Mouse (Mus musculus): ENCODE measurements around the gene Gm20498. TPM values are rescaled to one million over a fixed set of nuclear protein-coding genes. Genes with fewer than 3 reads are reported as not detected.
A peak's percentile ranks its signal among the peaks of the same experiment; 100 is the strongest.

Gene Gm20498
- total RNA-seq, 4 experiments from 2014 or later = 40.6 to 45.2 (median 42.0) TPM

GRCm38 (mm10) chr12:81332875-81333421 lies 199.8 kb downstream of the Gm20498 start, which contains the start of gene Slc8a3:
Gene Slc8a3, minus strand, starts transcription at chr12:81333180.
- DNase-seq (ENCODE audit: low spot score in 2 of 2) = peak; percentile 51 to 61

- DNase-seq (ENCODE audit: low spot score in 2 of 2) = peak; percentile 56 to 63
Measured at GRCm38 (mm10) chr12:81331937-81332874, 200.5 kb downstream of the Gm20498 start.

GRCm38 (mm10) chr12:81331046-81331638 lies 201.6 kb downstream of the Gm20498 start:
- no peak for DNase-seq (ENCODE audit: low spot score in 2 of 2)

- DNase-seq (ENCODE audit: low spot score in 2 of 2) = no peak
Measured at GRCm38 (mm10) chr12:81324991-81325390, 207.7 kb downstream of the Gm20498 start.

GRCm38 (mm10) chr12:81324116-81324515 lies 208.6 kb downstream of the Gm20498 start:
- peak in 1 of 2 experiments; percentile 22 for DNase-seq (ENCODE audit: low spot score in 2 of 2)

- no peak for DNase-seq (ENCODE audit: low spot score in 2 of 2)
Measured at GRCm38 (mm10) chr12:81321021-81321420, 211.7 kb downstream of the Gm20498 start.

- no peak for DNase-seq (ENCODE audit: low spot score in 2 of 2)
Measured at GRCm38 (mm10) chr12:81317811-81318210, 214.9 kb downstream of the Gm20498 start.

GRCm38 (mm10) chr12:81315953-81316352 lies 216.8 kb downstream of the Gm20498 start:
- peak in 1 of 2 experiments; percentile 12 for DNase-seq (ENCODE audit: low spot score in 2 of 2)

Other genes with a start within 250 kb of the Gm20498 start
- gene Slc8a3, start 199.7 kb downstream of the Gm20498 start, total RNA-seq (2022) = 10 to 100 TPM; 27.5 to 29.8 (median 29.1) TPM
- 1 to 10 TPM; 1.7 to 2.7 (median 2.1) TPM for gene Gm4787, start 153.4 kb downstream of the Gm20498 start, total RNA-seq (2022)
- 1 to 10 TPM; 2.7 to 3.7 (median 3.0) TPM for gene Adam4, start 111.0 kb downstream of the Gm20498 start, total RNA-seq (2022)
- gene Cox16, start 47.8 kb downstream of the Gm20498 start, total RNA-seq (2022) = 10 to 100 TPM; 35.2 to 48.7 (median 39.4) TPM
- gene Synj2bp, start within 50 bp of the Gm20498 start, total RNA-seq (2022) = 10 to 100 TPM; 25.9 to 34.2 (median 32.6) TPM
- gene Adam21, start 35.6 kb upstream of the Gm20498 start, total RNA-seq (2022) = under 1 TPM; 0.16 to 0.72 (median 0.57) TPM
- gene Med6, start 62.1 kb upstream of the Gm20498 start, total RNA-seq (2022) = 10 to 100 TPM; 27.2 to 30.8 (median 30.3) TPM
- 10 to 100 TPM; 45.1 to 53.9 (median 51.0) TPM for gene Ttc9, start 98.3 kb upstream of the Gm20498 start, total RNA-seq (2022)
- 10 to 100 TPM; 52.5 to 60.7 (median 55.2) TPM for gene Map3k9, start 248.3 kb upstream of the Gm20498 start, total RNA-seq (2022)

Data from left cerebral cortex, adult 8-10 months (tissue).